Mouse (Mus musculus): ENCODE measurements around the gene Gm765. TPM values are rescaled to one million over a fixed set of nuclear protein-coding genes. Genes with fewer than 3 reads are reported as not detected.

Gene Gm765
- polyA plus RNA-seq, 1 experiment from 2014 or later, result not detected

GRCm38 (mm10) chr6:98210237-98210636, 132.3 kb downstream of the Gm765 start:
- Histone ChIP-seq H3K4me2 (no peak overlapping the region), H3K4me1 (no peaks in the 10 kb centered on the region), H3K36me3 (no peaks in the 10 kb centered on the region), H3K9me3 (replicated peaks) (no peaks in the 10 kb centered on the region), H3K4me3 (no peak overlapping the region), H3K9ac (no peak overlapping the region), H3K27me3 (replicated peaks) (no peaks in the 10 kb centered on the region), H3K27ac (no peak overlapping the region)
- WGBS (ENCODE audit: insufficient replicate concordance), result 66% methylated on average over 5 of the region's 5 CpGs
- ATAC-seq, result no peak

- H3K36me3 ChIP-seq, result no peaks in the 10 kb centered on the region
- H3K4me2 ChIP-seq, result no peak overlapping the region
- no peaks in the 10 kb centered on the region for H3K4me1 ChIP-seq
- no peak overlapping the region for H3K4me3 ChIP-seq
- no peaks in the 10 kb centered on the region for H3K27me3 ChIP-seq (replicated peaks)
- no peak overlapping the region for H3K9ac ChIP-seq
- no peak for ATAC-seq
- 85% methylated on average over 8 of the region's 8 CpGs for WGBS (ENCODE audit: insufficient replicate concordance)
- no peaks in the 10 kb centered on the region for H3K9me3 ChIP-seq (replicated peaks)
- no peak overlapping the region for H3K27ac ChIP-seq
Measured at GRCm38 (mm10) chr6:98208051-98208450, 134.5 kb downstream of the Gm765 start.

- no peaks in the 10 kb centered on the region for H3K36me3 ChIP-seq
- H3K9me3 ChIP-seq (replicated peaks), result no peaks in the 10 kb centered on the region
- no peak for ATAC-seq
- H3K4me3 ChIP-seq, result no peak overlapping the region
- no peaks in the 10 kb centered on the region for H3K4me1 ChIP-seq
- H3K27me3 ChIP-seq (replicated peaks), result no peaks in the 10 kb centered on the region
- no peak overlapping the region for H3K27ac ChIP-seq
- WGBS (ENCODE audit: insufficient replicate concordance), result 71% methylated on average over 2 of the region's 2 CpGs
- no peak overlapping the region for H3K9ac ChIP-seq
- H3K4me2 ChIP-seq, result no peak overlapping the region
Measured at GRCm38 (mm10) chr6:98198706-98199105, 143.8 kb downstream of the Gm765 start.

- WGBS (ENCODE audit: insufficient replicate concordance), result 61% methylated on average over 8 of the region's 8 CpGs
- H3K4me1 ChIP-seq, result no peaks in the 10 kb centered on the region
- H3K4me2 ChIP-seq, result no peak overlapping the region
- no peaks in the 10 kb centered on the region for H3K36me3 ChIP-seq
- no peak overlapping the region for H3K27ac ChIP-seq
- no peak overlapping the region for H3K9ac ChIP-seq
- H3K27me3 ChIP-seq (replicated peaks), result no peaks in the 10 kb centered on the region
- no peak for ATAC-seq
- H3K4me3 ChIP-seq, result no peak overlapping the region
- H3K9me3 ChIP-seq (replicated peaks), result no peaks in the 10 kb centered on the region
Measured at GRCm38 (mm10) chr6:98190745-98191442, 151.7 kb downstream of the Gm765 start.
